Mouse (Mus musculus): ENCODE results near the gene Fbxl18. TPM values are rescaled to one million over a fixed set of nuclear protein-coding genes. Genes with fewer than 3 reads are reported as not detected.

Gene Fbxl18
- total and polyA plus RNA-seq, 3 experiments = 4.6 to 7.4 TPM; not detected in 1

DNA sequence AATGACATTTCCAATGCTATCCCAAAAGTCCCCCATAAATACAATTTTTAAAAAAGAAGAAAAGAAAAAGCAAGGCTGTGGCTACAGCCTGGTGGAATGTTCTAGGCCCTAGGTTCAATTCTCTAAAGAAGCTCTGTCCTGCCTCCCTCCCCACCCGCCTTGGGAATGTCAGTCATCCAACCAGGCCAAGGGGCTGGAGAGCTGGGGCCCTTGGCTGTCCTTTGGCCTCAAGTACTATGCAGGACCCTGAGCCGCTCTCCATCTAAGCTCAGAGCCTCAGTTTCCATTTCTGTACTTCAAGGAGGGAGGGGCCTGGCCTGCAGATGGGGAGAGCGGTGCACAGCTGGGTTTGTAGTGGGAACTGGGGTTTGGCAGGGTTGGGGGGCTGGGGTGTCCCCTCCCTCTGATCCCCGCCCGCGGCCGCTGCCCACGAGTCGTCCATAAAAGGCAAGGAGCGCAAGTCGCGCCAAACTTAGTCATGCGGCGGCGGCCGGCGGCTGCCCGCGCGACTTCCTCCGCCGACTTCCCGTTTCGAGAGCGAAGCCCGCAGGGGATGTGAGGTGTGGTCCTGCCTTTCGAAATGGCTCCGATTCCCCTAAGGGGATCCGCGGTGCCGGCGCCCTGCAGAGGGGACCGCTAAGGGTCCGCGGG is 33.7 kb upstream of the Fbxl18 start (continued):
- TF ChIP-seq UBTF (IDR thresholded peaks at IDR 0.05; ENCODE audit: borderline replicate concordance, insufficient read depth, low read depth, low read length) (no peak), NRF1 (IDR thresholded peaks at IDR 0.05; ENCODE audit: insufficient read depth, low read depth, low read length, poor library complexity, severe bottlenecking) (0 out of 2 replicates have a peak, but pooled peaks have one; percentile 39), ZC3H11A (IDR thresholded peaks at IDR 0.05; ENCODE audit: low read depth, low read length) (no peak), ELF1 (IDR thresholded peaks at IDR 0.05; ENCODE audit: low read depth, low read length) (peak; percentile 53; the same call in 1 of the 2 replicates), MAFK (IDR thresholded peaks at IDR 0.05; ENCODE audit: borderline replicate concordance, low read depth, low read length) (no peak), KAT2A (conservative IDR thresholded peaks at IDR 0.05; ENCODE audit: low read depth, low read length) (no peak; the same call in 1 of the 2 replicates)

DNA sequence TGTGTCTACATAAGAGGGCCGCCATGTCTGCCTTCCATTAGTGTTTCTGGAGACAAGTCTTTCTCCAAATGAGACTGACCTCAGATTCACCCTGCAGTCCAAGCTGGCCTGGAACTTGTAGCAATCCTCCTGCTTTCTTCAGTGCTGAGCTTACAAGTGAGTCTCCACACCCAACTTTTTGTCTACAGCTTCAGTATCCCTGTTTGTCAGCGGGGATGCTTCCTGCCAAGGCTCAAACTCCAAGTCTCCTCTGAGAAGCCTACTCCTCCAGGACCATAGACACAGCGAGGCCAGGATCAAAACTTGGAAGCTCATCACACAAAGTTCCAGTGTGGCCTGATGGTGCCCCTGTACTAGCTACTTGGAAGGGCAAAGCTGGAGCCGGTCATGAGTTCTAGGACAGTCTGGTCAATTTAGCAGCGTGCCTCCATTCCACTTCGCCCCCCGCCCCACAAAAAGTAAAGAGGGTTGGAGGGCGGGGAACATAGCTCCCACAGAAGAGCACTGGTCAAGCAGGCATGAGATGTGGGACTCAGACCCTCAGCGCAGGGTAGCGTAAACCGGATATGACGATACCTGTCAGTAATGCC is 32.2 kb upstream of the Fbxl18 start:
- peak overlapping the region; percentile 78 for H3K27ac ChIP-seq (ENCODE audit: control insufficient read depth, low read depth, low read length)
- no peak overlapping the region for H3K4me3 ChIP-seq (ENCODE audit: control insufficient read depth in 1 of 2, insufficient read depth in 1 of 2, low read depth in 2 of 2, low read length in 2 of 2)
- H3K9ac ChIP-seq (ENCODE audit: control insufficient read depth, low read depth, low read length, poor library complexity, severe bottlenecking) = no peak overlapping the region
- H3K9me3 ChIP-seq (replicated peaks; ENCODE audit: insufficient read depth, low read length) = no peaks in the 10 kb centered on the region
- peaks cover 6 to 43% of the 10 kb centered on the region in 2 experiments for H3K4me1 ChIP-seq (ENCODE audit: control insufficient read depth in 1 of 2, insufficient read depth in 2 of 2, low read length in 2 of 2)
- no peak for DNase-seq (ENCODE audit: low read depth, low spot score)
- no peaks in the 10 kb centered on the region for H3K27me3 ChIP-seq (ENCODE audit: control insufficient read depth in 1 of 2, insufficient read depth in 2 of 2, low read length in 2 of 2)
- H3K79me2 ChIP-seq (ENCODE audit: control insufficient read depth, insufficient read depth, low read length, poor library complexity) = peaks cover 4% of the 10 kb centered on the region; the same call in 1 of the 2 replicates
- TF ChIP-seq UBTF (IDR thresholded peaks at IDR 0.05; ENCODE audit: borderline replicate concordance, insufficient read depth, low read depth, low read length) (no peak), JUND (IDR thresholded peaks at IDR 0.05; ENCODE audit: low read depth, low read length) (no peak), MYC (IDR thresholded peaks at IDR 0.05; ENCODE audit: low read depth, low read length) (no peak), NRF1 (IDR thresholded peaks at IDR 0.05; ENCODE audit: insufficient read depth, low read depth, low read length, poor library complexity, severe bottlenecking) (no peak), POLR2A (IDR thresholded peaks at IDR 0.05; ENCODE audit: control insufficient read depth in 1 of 2, insufficient read depth in 1 of 2, low read depth in 1 of 2, low read length in 2 of 2, poor library complexity in 1 of 2) (no peak)
- H3K36me3 ChIP-seq (ENCODE audit: control insufficient read depth in 1 of 2, insufficient read depth in 2 of 2, low read length in 2 of 2) = peaks cover 0 to 27% of the 10 kb centered on the region in 2 experiments; a peak in 2 of 4 replicates

- no peak for TF ChIP-seq MYC (IDR thresholded peaks at IDR 0.05; ENCODE audit: low read depth, low read length)
- no peak for TF ChIP-seq POLR2AphosphoS2 (IDR thresholded peaks at IDR 0.05; ENCODE audit: low read length)
- no peak for TF ChIP-seq ZNF384 (IDR thresholded peaks at IDR 0.05; ENCODE audit: low read depth, low read length)
- TF ChIP-seq USF2 (IDR thresholded peaks at IDR 0.05; ENCODE audit: borderline replicate concordance in 1 of 2, insufficient read depth in 1 of 2, low read depth in 1 of 2, low read length in 2 of 2) = no peak
- no peak for TF ChIP-seq CTCF (IDR thresholded peaks at IDR 0.05 in 2 of 3, conservative IDR thresholded peaks at IDR 0.05 in 1 of 3; ENCODE audit: control insufficient read depth in 1 of 3, insufficient read depth in 1 of 3, low read depth in 2 of 3, low read length in 3 of 3, poor library complexity in 1 of 3, severe bottlenecking in 1 of 3)
- no peak for TF ChIP-seq SIN3A (IDR thresholded peaks at IDR 0.05; ENCODE audit: low read length)
- Histone ChIP-seq H3K79me2 (ENCODE audit: control insufficient read depth, insufficient read depth, low read length, poor library complexity) (peaks cover 4% of the 10 kb centered on the region; the same call in 1 of the 2 replicates), H3K27me3 (ENCODE audit: control insufficient read depth in 1 of 2, insufficient read depth in 2 of 2, low read length in 2 of 2) (no peaks in the 10 kb centered on the region), H3K9me3 (replicated peaks; ENCODE audit: insufficient read depth, low read length) (no peaks in the 10 kb centered on the region), H3K9ac (ENCODE audit: control insufficient read depth, low read depth, low read length, poor library complexity, severe bottlenecking) (no peak overlapping the region), H3K27ac (ENCODE audit: control insufficient read depth, low read depth, low read length) (peak overlapping the region; percentile 78), H3K4me1 (ENCODE audit: control insufficient read depth in 1 of 2, insufficient read depth in 2 of 2, low read length in 2 of 2) (peaks cover 11 to 48% of the 10 kb centered on the region in 2 experiments), H3K36me3 (ENCODE audit: control insufficient read depth in 1 of 2, insufficient read depth in 2 of 2, low read length in 2 of 2) (peaks cover 0 to 31% of the 10 kb centered on the region in 2 experiments; a peak in 2 of 4 replicates), H3K4me3 (ENCODE audit: control insufficient read depth in 1 of 2, insufficient read depth in 1 of 2, low read depth in 2 of 2, low read length in 2 of 2) (no peak overlapping the region)
- peak; percentile 41 for DNase-seq (ENCODE audit: low read depth, low spot score)
Observed at GRCm38 (mm10) chr5:142926940-142927228, 31.7 kb upstream of the Fbxl18 start.
